Mouse (Mus musculus) limb, embryonic 10.5 days (tissue): ENCODE data around the gene Ttc34. TPM values are rescaled to one million over a fixed set of nuclear protein-coding genes. Genes with fewer than 3 reads are reported as not detected.

Experiments used
- DNase-seq: peaks from one replicate; pipeline ENCODE4 v3.0.0-alpha.2; 2017; ENCODE audit warnings: low spot score
- H3K27ac ChIP-seq: fragments of 300-500 bp; sonication (generic); 2 replicates; pipeline ENCODE4 v1.5.1; 2016; ENCODE audit warnings: mild to moderate bottlenecking
- H3K27me3 ChIP-seq: fragments of 300-500 bp; sonication (generic); 2 replicates; pipeline ENCODE4 v1.6.1; 2016; ENCODE audit warnings: low read depth, mild to moderate bottlenecking; ENCODE audit not compliant: poor library complexity, severe bottlenecking
- H3K36me3 ChIP-seq: fragments of 300-500 bp; sonication (generic); 2 replicates; pipeline ENCODE4 v1.6.1; 2016; ENCODE audit warnings: mild to moderate bottlenecking, moderate library complexity
- H3K4me1 ChIP-seq: fragments of 300-500 bp; sonication (generic); 2 replicates; pipeline ENCODE4 v1.6.1; 2016
- H3K4me3 ChIP-seq: fragments of 300-500 bp; sonication (generic); 2 replicates; pipeline ENCODE4 v1.5.1; 2016; ENCODE audit warnings: mild to moderate bottlenecking, moderate library complexity
- H3K9me3 ChIP-seq: fragments of 300-500 bp; sonication (generic); replicated peaks from 2 replicates; pipeline ENCODE4 v1.6.1; 2016; ENCODE audit warnings: mild to moderate bottlenecking
- WGBS: fragments of 180-500 bp; shearing (Covaris S2); methylation state at CpG from one replicate; pipeline ENCODE4 v1.1.7; 2016; 5-methylcytosine and 5-hydroxymethylcytosine counted together
- polyA plus RNA-seq: library from polyadenylated mRNA; unstranded; fragments of >200 nt; fragmentation: Nextera tagmentation; extraction: Ambion mirVana; gene quantifications from 2 replicates; pipeline ENCODE4 v1.2.1, GENCODE M21; 2016

Gene Ttc34
- polyA plus RNA-seq, 1 experiment from 2014 or later = 0.41 TPM

DNA sequence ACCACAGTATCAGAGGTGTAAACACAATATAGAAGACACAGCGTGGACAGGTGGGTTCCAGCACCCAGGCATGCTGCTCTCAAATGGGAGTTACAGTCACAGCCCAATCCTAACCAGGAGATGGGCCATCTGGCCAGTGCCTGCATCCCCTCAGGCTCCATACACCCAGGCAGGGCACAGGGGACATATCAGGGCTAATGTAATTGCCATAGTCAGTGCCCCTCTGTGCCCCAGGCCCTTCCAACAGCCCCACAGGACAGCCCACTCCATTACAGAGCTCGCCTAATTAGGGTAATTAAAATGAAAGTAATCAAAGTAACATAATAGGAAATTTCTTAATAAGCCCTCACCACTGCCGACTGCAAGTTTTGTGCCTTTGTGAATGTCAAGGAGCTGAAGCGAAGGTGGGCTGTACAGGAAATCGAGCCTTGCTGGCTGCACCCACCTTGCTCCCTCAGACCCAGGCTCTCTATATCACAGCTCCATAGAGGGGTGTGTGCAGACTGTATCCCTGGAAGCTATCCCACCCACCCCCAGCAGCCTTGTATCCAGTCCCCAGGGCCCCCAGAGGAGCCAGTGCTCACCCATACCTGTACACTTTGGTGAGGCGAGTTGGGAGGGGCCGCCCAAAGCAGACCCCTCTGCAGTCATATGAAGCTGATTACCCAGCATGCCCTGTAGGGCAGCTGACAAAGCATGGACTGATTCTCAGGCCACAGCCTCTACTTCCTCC lies 910 bp upstream of the Ttc34 start:
- H3K27ac ChIP-seq = no peak overlapping the region
- DNase-seq = no peak
- 76% methylated on average over 7 of the region's 7 CpGs for WGBS

DNA sequence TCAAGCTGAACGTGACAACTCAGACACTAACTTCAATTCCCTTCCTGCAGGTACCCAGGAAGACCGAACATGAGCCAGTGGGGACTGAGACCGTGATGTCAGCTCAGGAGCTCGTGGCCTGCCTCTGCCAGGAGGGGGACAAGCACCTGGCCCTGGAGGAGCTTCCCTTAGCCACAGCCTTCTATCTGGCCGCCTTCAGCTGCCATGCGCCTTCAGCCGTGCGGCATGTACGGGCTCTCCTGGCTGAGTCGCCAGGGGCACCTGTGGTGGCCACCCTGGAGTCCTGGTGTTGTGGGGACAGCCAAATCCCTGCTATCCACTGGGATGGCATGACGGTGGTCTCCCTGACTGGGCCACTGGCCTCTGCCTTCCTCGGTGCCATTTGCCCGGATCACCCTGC lies 1.5 kb downstream of the Ttc34 start:
- H3K27me3 ChIP-seq = peaks cover 18% of the 10 kb centered on the region; the same call in 1 of the 2 replicates
- no peak for DNase-seq
- WGBS = 90% methylated on average over 13 of the region's 13 CpGs
- peaks cover 31% of the 10 kb centered on the region for H3K4me1 ChIP-seq
- no peak overlapping the region for H3K4me3 ChIP-seq
- H3K27ac ChIP-seq = peak overlapping the region; percentile 33
- H3K36me3 ChIP-seq = no peaks in the 10 kb centered on the region
- no peaks in the 10 kb centered on the region for H3K9me3 ChIP-seq

More for the DNA sequence above, 910 bp upstream of the Ttc34 start:
- H3K4me1 ChIP-seq = peaks cover 41% of the 10 kb centered on the region
- H3K4me3 ChIP-seq = no peak overlapping the region
- H3K27me3 ChIP-seq = peaks cover 20% of the 10 kb centered on the region; the same call in 1 of the 2 replicates
- no peaks in the 10 kb centered on the region for H3K9me3 ChIP-seq
- no peaks in the 10 kb centered on the region for H3K36me3 ChIP-seq

DNA sequence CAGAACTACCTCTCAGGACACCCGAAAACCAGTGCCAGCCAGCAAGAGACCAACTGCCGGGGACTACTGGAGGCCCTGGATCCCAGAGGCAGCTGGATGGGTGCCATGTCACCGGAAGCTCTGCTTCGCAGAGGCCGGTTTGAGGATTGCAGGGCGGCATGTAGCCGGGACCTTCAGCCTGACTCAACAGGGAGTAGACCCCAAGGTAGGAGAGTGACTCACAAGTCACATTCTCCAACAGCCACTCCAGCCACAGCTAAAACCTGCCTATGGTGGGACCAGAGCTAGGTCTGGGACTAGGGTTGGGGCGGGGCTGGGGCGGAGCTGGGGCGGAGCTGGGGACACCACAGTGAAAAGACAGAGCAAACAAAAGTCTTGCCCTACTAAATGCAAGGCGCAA lies 2.1 kb downstream of the Ttc34 start:
- no peak overlapping the region for H3K4me3 ChIP-seq
- H3K4me1 ChIP-seq = peaks cover 30% of the 10 kb centered on the region
- no peaks in the 10 kb centered on the region for H3K9me3 ChIP-seq
- peaks cover 15% of the 10 kb centered on the region; the same call in 1 of the 2 replicates for H3K27me3 ChIP-seq
- WGBS = 51% methylated on average over 11 of the region's 11 CpGs
- H3K27ac ChIP-seq = 0 out of 2 replicates have a peak overlapping the region, but pooled peaks have one; percentile 33
- no peak for DNase-seq
- no peaks in the 10 kb centered on the region for H3K36me3 ChIP-seq

DNA sequence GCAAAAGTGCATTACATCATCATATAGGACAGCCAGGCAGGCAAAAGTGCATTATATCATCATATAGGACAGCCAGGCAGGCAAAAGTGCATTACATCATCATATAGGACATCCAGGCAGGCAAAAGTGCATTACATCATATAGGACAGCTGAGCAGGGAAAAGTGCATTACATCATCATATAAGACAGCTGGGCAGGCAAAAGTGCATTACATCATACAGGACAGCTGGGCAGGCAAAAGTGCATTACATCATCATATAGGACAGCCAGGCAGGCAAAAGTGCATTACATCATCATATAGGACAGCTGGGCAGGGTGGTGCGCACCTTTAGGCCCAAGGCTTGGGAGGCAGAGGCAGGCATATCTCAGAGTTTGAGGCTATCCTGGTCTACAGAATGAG lies 15.4 kb downstream of the Ttc34 start:
- Histone ChIP-seq H3K4me3 (no peak overlapping the region), H3K4me1 (peaks cover 13% of the 10 kb centered on the region), H3K27me3 (peaks cover 48% of the 10 kb centered on the region), H3K27ac (no peak overlapping the region), H3K36me3 (no peaks in the 10 kb centered on the region), H3K9me3 (no peaks in the 10 kb centered on the region)
- DNase-seq = no peak
- 91% methylated on average over 1 of the region's 1 CpGs for WGBS

DNA sequence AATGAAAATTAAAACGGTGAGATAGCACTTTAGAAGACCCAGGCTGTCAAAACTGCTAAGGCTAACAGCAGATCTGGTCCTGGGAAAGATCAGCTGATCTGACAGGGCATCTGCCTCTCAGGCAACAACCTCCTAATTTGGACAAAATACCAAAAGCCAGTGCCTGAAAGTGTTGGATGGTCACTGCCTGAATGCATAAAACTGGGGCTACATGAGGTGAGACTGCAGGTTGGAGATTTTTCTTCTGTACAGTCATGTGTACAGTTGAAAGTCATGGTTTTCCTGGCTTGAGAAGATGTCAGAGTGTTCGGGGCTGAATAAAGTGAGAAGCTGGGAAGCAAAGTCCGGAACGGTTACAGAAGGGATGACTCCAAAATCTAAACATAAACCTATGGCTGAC lies 16.6 kb downstream of the Ttc34 start:
- no peaks in the 10 kb centered on the region for H3K9me3 ChIP-seq

DNA sequence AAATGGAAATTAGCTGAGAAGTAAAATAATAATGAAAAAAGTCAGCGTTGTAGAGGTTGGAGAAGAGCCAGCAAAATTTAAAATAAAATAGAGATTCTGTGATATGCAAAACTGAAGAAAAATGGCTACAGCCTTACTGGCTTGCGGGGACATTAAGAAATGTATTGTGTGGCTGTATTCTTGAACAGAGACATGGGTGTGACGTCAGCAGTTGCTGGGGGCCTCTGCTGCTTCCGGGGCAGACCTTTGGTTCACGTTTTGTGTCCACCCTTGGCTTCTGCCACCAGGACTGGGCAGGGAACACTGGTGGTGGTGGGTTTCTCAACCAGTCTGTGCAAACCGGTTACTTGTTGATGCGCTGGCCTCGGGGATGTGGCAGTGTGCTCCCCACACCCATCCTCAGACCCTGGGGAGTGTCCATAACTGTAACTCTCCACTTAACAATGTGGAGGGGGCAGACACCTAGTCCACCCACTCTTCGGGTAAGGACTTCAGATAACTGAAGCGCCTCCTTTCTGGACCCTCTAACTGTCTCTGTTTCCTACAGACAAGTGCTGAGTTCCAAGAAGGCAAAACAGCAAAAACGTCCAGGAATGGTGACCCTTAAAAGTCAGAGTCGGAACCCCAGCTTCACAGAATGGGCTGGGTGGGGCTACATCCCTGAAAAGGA lies 17.6 kb downstream of the Ttc34 start:
- H3K4me1 ChIP-seq = peaks cover 13% of the 10 kb centered on the region
- peaks cover 62% of the 10 kb centered on the region for H3K27me3 ChIP-seq
- 61% methylated on average over 12 of the region's 12 CpGs for WGBS
- no peak for DNase-seq
- no peaks in the 10 kb centered on the region for H3K9me3 ChIP-seq
- H3K4me3 ChIP-seq = no peak overlapping the region; the same call in 1 of the 2 replicates
- H3K27ac ChIP-seq = no peak overlapping the region
- no peaks in the 10 kb centered on the region for H3K36me3 ChIP-seq

More for the DNA sequence above, 16.6 kb downstream of the Ttc34 start:
- Histone ChIP-seq H3K4me3 (no peak overlapping the region), H3K27ac (no peak overlapping the region), H3K27me3 (peaks cover 60% of the 10 kb centered on the region), H3K36me3 (no peaks in the 10 kb centered on the region), H3K4me1 (peaks cover 13% of the 10 kb centered on the region)
- WGBS = 86% methylated on average over 4 of the region's 4 CpGs
- DNase-seq = no peak

DNA sequence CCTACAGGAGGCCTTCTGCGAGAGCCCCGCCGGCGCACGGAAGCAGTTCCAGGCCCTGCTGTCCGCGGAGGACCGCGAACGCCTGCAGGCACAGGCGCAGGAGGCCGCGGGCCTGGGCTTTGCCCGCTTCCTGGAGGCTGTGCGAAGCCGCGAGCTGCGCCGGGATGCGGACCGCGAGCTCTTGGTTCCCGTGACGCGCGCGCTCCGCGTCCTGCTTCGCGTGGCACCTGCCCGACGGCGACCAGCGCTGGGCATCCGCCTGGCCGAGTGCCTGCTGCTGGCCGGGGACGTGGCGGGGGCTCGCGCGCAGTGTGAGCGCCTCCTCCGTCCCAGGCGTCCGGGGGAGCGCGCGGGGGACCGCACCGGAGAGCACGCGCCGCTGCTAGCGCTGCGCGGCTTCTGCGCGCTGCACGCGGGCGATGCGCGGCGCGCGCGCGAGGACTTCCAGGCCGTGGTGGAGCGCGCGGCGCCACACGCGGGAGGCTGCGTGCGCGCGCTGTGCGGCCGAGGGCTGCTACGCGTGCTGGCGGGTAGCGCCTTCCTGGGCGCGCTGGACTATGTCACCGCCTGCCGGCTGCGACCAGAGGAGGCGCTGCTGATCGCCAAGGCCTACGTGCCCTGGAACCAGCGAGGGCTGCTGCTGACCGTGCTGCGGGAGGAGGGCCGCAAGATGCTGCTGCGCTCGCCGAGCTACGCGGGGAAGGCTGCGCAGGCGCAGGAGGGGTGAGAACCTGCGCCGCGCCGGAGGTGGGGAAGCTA lies 18.6 kb downstream of the Ttc34 start:
- peak overlapping the region; percentile 71 for H3K27ac ChIP-seq
- H3K9me3 ChIP-seq = no peaks in the 10 kb centered on the region
- no peaks in the 10 kb centered on the region for H3K36me3 ChIP-seq
- peaks cover 63% of the 10 kb centered on the region for H3K27me3 ChIP-seq
- WGBS = under 1% methylated on average over 110 of the region's 110 CpGs
- peak; percentile 89 for DNase-seq
- peak overlapping the region; percentile 58 for H3K4me3 ChIP-seq
- peaks cover 13% of the 10 kb centered on the region for H3K4me1 ChIP-seq

DNA sequence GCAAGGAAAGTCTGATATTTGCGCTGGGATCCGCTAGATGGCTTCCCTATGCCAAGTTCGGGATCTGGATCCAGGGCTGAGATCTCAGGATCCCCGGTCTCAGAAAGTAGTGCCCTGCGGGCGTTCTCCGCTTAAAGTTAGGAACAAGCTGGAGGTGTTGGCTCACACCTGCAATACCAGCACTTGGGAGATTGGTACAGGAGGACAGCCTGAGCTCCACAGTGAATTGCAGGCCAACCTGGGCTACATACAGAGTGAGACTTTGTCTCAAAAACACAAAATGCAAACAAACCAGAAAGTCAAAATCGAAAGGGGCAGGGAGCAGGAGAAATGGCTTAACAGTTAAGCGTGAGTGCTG lies 19.2 kb downstream of the Ttc34 start:
- Histone ChIP-seq H3K9me3 (no peaks in the 10 kb centered on the region), H3K27me3 (peaks cover 63% of the 10 kb centered on the region), H3K36me3 (no peaks in the 10 kb centered on the region), H3K4me3 (peak overlapping the region; percentile 58), H3K27ac (peak overlapping the region; percentile 71; the same call in 1 of the 2 replicates), H3K4me1 (peaks cover 13% of the 10 kb centered on the region)
- 20% methylated on average over 9 of the region's 9 CpGs for WGBS
- DNase-seq = no peak

DNA sequence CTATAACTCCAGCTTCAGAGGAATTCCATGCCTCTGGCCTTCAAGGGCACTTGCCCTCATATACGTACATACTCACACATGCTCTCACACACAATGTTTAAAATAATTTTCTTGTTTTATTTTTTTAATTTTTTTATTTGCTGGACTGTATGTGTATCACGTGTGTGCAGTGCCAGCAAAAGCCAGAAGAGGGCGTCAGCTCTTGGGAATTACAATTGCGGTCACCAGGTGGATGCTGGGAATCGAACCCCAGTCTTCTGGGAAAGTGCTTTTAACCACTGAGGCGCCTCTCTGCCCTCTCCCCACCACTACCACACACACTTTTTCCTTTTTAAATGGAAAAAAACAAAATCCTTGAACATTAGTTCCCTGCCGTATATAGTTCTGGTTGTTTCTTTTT lies 19.6 kb downstream of the Ttc34 start:
- Histone ChIP-seq H3K4me3 (peak overlapping the region; percentile 58), H3K27me3 (peaks cover 63% of the 10 kb centered on the region), H3K27ac (no peak overlapping the region), H3K4me1 (peaks cover 13% of the 10 kb centered on the region), H3K9me3 (no peaks in the 10 kb centered on the region), H3K36me3 (no peaks in the 10 kb centered on the region)
- 87% methylated on average over 7 of the region's 7 CpGs for WGBS
- DNase-seq = no peak

DNA sequence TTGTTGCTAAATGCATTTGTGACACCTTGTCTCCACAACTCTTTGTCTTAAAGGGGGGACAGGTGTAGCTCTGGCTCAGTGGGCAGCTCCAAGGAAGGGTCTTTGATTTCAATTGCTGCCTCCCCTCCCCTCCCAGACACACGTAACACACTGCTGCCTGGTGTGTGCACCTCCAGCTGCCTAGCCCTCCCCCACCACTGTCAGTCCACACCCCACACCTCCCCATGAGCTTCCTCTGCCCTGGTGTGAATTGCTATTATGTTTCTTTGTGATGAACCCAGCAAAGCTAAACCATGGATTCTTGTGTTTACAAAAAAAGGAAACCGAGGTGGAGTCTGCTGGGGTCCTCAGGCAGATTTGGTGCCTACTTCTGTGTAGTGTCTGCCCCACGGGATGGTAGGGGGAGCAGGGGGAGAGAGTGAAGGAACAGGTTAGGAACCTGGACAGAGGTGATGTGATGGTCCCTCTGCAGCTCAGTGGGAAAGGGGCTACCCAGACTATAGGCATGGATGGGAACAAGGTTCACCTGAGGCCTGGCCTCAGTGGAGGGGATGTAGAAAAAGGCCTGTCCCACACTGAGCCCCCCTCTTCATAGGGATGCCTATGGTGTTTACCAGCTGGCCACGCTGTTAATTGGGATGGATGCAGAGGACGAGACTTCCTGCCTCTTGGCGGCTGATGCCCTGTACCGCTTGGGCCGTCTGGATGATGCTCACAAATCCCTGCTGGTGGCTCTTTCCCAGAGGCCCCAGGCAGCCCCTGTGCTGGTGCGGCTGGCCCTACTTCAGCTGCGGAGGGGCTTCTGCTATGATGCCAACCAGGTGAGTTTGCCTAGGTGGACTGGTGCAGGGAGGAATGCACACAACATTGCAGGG lies 20.3 kb downstream of the Ttc34 start:
- no peak for DNase-seq
- H3K27ac ChIP-seq = no peak overlapping the region
- H3K36me3 ChIP-seq = no peaks in the 10 kb centered on the region
- peaks cover 13% of the 10 kb centered on the region for H3K4me1 ChIP-seq
- no peaks in the 10 kb centered on the region for H3K9me3 ChIP-seq
- H3K27me3 ChIP-seq = peaks cover 62% of the 10 kb centered on the region
- 74% methylated on average over 10 of the region's 10 CpGs for WGBS
- no peak overlapping the region for H3K4me3 ChIP-seq

DNA sequence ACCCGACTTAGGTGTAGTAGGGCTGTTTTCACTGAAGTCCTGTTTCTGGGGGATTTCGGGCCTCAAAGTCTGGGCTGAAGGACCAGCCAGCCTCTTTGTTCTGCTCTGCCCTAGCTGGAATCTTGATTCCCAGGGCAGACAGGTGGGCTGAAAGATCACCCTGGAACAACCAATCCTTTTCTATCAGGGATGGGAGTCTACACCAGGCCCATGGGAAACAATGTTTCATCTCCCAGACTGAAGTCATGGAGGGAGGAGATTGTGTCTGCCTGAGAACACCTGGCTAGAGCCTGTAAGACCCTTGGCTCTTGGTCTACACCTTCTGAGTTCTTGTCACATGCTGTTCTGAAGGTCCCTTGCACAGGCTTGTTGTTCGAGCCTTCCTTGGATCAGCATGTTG lies 21.3 kb downstream of the Ttc34 start:
- Histone ChIP-seq H3K27ac (no peak overlapping the region), H3K9me3 (no peaks in the 10 kb centered on the region), H3K4me1 (peaks cover 13% of the 10 kb centered on the region), H3K36me3 (no peaks in the 10 kb centered on the region), H3K27me3 (peaks cover 56% of the 10 kb centered on the region), H3K4me3 (no peak overlapping the region)
- no peak for DNase-seq
- 83% methylated on average over 3 of the region's 3 CpGs for WGBS

DNA sequence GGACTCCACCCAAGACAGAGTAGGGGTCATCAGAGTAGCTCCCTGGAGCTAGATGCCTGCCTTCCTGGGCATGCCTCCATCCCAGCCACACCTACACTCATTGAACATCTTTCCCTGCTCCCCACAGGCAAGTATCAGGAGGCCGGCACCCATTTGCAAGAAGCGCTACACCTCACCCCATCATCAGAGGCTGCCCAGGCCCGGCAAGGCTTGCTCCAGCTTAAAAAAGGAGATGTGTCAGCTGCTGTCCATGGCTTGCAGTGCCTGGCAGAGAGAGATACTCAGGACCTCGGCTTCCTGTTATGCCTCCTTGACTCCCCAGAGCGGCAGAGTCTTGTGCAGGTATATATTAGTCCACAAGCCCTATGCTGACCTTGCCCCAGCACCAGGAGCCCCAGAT lies 24.7 kb downstream of the Ttc34 start:
- WGBS = 82% methylated on average over 5 of the region's 5 CpGs
- Histone ChIP-seq H3K4me1 (peaks cover 16% of the 10 kb centered on the region), H3K36me3 (no peaks in the 10 kb centered on the region), H3K27me3 (peaks cover 22% of the 10 kb centered on the region), H3K9me3 (no peaks in the 10 kb centered on the region), H3K4me3 (no peak overlapping the region), H3K27ac (no peak overlapping the region)
- no peak for DNase-seq
